Mouse (Mus musculus): ENCODE measurements around the gene Rnf133. TPM values are rescaled to one million over a fixed set of nuclear protein-coding genes. Genes with fewer than 3 reads are reported as not detected.

Rnf133 gene
- total RNA-seq (2021) = not detected in 2 replicates
- long read RNA-seq = 0 reads

DNA sequence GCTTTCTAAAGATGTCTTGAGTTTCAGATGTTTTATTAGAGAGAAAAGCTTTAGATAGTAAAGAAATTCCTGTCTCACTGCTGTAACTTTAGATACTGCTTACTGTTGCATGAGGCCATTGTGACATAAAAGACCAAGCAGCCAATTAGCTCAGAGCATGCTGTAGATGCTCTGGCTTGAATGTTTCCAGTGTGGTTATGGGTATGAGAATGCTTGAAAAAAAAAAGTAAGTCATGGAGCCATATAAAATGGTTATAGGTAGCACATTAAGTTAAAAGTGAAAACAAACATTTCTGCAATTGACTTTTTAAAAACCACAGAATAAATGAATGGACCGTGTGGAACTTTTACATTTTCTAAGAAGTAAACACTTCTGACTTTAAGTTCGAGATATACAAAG is at the start of gene Rnf133:
Rnf133 (minus strand) TSS at position 101 of the 400 bp plus-strand sequence.
- no peak for DNase-seq

DNA sequence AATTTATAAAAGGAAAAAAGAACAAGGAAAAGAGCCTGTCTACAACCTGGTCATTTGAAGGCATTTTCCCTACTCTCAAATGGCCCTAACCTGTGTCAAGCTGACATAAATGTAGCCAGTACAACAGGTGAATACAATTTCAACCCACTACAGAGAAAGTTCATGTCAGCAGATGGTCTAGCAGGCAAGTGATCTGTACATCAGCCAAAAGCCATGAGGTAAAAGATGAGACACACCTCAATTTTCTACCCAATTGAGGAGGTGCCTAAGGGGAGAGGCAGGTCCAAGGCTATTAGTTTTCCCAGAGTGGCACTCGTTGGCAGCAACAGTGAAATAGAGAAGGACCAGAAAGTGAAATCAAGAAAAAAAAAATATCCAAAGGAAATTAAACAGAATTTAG is 28.1 kb upstream of the Rnf133 start:
- DNase-seq = no peak

DNA sequence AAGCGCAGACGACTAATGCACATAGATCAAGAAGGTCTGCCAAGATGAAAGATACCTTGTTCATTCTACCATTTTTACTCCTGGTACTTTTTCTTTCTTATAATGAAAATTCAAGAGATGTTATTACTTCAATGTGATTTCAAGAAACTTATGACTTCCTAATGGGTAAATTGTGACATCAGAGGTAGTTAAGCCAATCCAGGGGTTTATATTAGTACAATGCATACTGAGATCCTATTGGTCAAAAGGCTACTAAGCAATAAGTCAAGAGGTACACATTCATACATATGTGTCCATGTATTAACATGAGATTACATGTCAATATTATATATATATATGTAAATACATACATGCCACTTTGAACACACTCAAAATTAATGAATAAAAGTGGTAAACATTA is 4.9 kb upstream of the Rnf133 start, which contains the start of gene Rnf148:
Rnf148 (minus strand) TSS at position 101 of the 400 bp plus-strand sequence.
- DNase-seq = no peak

DNA sequence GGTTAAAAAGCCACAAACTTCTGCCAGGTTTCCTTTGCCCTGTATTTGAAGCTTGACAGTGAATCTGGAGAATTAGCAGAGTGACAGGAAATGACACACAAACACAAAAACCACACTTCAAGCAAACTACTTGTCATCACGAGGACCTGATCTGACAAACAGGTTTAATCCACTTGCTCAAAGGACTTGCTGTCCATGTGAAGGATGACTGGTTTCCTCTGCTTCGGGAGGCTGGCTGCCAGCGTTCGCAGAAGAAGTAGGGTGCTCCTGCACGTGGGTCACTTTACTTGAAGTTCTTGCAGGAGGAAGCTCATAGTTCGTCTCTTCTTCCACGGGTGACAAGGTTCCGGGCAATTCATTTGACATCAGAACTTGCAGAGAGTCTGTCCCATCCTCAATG is 1.4 kb downstream of the Rnf133 start:
- DNase-seq = no peak

DNA sequence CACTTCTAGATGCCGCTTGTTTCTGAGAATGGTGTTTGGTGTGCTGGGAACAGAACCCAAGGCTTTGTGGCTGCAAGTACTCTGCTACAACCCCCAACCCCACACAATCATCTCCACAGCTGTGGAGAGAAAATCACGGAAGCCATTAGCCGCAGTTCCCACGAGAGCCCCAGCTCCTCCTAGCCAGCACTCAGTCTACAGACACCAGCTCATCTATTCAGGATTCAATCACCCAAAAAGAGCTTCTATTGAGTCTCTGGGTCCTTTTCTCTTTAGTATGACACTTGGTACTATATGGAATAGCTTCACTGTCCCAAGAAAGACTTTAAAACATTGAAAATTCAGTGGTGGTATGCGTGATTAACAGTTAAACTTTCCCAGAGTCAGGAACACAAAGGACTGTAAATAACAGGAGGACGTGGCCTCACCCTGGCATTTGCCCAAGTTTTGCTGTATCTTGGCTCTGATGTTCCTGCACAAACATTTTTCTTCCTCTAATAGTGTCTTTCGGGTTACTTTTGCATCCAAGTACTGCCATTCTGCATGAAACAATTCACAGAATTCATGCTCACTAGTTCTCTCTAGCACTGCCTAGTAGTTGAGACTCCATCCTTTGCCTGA is 2.4 kb downstream of the Rnf133 start:
- peak; percentile 25 for DNase-seq

DNA sequence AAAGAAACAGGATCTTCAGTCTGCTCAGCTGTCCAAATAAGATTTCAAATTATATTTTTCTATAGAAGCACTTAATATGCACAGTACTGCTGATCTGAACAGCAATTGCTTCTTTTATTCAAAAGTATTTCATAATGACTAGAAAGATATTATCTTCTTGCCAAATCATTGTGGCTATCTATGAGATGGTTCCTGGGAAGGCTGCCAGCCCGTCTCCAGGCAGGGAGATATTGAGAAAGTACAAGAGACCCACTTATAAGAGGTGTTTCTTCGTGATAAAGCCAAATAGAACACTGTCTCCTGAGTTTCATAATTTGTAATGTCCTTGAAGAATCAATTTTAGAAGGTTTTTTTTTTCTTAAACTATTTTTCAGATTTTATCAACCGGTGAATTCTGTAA is 13.0 kb downstream of the Rnf133 start:
- DNase-seq = peak; percentile 54

DNA sequence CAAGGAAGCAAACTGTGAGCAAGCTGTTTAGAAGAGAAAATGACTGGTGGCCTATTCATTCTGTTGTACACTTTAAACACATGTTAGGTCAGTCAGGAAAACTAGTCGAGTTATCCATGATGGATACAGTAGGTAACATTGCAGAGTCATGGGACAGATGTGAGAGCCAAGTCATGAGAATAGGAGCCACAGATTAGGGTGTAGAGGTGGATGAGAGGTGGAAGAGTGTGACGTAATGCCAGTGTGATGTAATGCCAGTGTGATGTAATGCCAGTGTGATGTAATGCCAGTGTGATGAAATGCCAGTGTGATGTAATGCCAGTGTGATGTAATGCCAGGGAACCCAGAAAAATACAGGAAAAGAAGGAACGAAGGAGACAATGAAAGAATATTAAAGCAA is 14.9 kb downstream of the Rnf133 start:
- no peak for DNase-seq

DNA sequence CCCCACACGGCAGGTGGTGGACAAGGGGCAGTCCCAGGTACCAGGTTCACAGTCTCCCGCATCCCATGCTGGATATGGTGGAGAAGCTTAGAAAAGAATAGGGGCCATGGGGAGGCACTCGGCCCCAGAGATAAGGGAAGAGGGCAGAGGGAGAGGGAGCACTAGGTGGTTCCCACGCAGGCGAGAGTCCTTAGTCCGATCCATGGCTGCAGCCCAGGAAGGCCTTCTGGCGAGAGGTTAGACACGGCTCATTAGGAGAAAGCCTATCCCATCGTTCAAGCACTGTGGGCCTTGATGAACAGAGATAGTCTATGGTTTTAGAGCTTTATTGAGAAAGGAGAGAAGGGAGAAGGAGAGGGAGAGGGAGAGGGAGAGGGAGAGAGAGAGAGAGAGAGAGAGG is 16.1 kb downstream of the Rnf133 start:
- DNase-seq = no peak

DNA sequence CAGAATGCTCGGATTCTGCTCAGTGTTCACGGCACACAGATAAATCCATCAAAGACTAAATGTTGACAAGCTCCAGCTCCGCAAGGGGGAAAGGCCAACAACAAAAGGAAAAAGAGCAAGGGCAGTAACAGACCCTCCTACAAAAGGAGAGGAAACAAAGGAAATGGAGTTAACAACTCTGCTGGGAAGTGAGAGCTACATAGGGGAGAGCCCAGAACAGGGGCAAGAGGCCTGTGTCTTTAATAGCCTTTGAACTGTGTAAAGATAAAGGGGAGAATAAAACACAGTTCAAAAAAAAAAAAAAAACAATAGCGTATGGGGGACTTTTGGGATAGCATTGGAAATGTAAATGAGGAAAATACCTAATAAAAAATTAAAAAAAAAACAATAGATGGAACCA is 19.6 kb downstream of the Rnf133 start:
- DNase-seq = no peak

Other genes starting within 250 kb of the Rnf133 start
- not detected in 2 replicates for gene Rnf148, start 4.8 kb upstream of the Rnf133 start, total RNA-seq (2021)
- 8.6 and 9.8 TPM in 2 replicates for gene Cadps2, start 189.1 kb upstream of the Rnf133 start, total RNA-seq (2021)